ENCODE assay signal across 8 mouse cellular contexts in genomic region chr16:30283743-30284337, GRCm38 (mm10). TPM values are rescaled to one million over a fixed set of nuclear protein-coding genes. Genes with fewer than 3 reads are reported as not detected.
A peak's percentile ranks its signal among the peaks of the same experiment; 100 is the strongest.
DNase-seq lines count a peak whose midpoint lies in the region; ATAC-seq and TF ChIP-seq lines count a peak whose summit lies in the region.

No protein-coding gene starts in this region.

- H3K4me3 ChIP-seq in thymus, adult 2 months (ENCODE audit: control insufficient read depth, insufficient read depth, low read length), result no peak overlapping the region
- peak overlapping the region; percentile 30 for H3K4me3 ChIP-seq in heart, embryonic 13.5 days
- no peak overlapping the region for H3K4me3 ChIP-seq in midbrain, embryonic 11.5 days (ENCODE audit: low read depth, low read length)

- 4% methylated on average over 15 of the region's 15 CpGs for WGBS in thymus, adult 2 months
- 2% methylated on average over 15 of the region's 15 CpGs for WGBS in heart, embryonic 13.5 days
- WGBS in midbrain, embryonic 11.5 days, result 2% methylated on average over 15 of the region's 15 CpGs

- H3K4me2 ChIP-seq in heart, embryonic 13.5 days, result peak overlapping the region; percentile 68
- peak overlapping the region; percentile 36 for H3K4me2 ChIP-seq in midbrain, embryonic 11.5 days

- H3K36me3 ChIP-seq in thymus, adult 2 months (ENCODE audit: control insufficient read depth, insufficient read depth, low read length), result no peaks in the 10 kb centered on the region
- no peaks in the 10 kb centered on the region for H3K36me3 ChIP-seq in heart, embryonic 13.5 days
- H3K36me3 ChIP-seq in midbrain, embryonic 11.5 days (ENCODE audit: control insufficient read depth, insufficient read depth, low read length), result no peaks in the 10 kb centered on the region

- H3K9me3 ChIP-seq in heart, embryonic 13.5 days, result no peaks in the 10 kb centered on the region
- H3K9me3 ChIP-seq in midbrain, embryonic 11.5 days (ENCODE audit: control insufficient read depth, low read length), result no peaks in the 10 kb centered on the region

- TF ChIP-seq POLR2A in thymus, adult 2 months (IDR thresholded peaks at IDR 0.05; ENCODE audit: control insufficient read depth, extremely low read depth, insufficient read depth, low read length, poor library complexity), result no peak

- H3K4me1 ChIP-seq in thymus, adult 2 months (replicated peaks; ENCODE audit: control insufficient read depth, insufficient read depth, low read length), result peaks cover 4% of the 10 kb centered on the region
- peaks cover 20% of the 10 kb centered on the region for H3K4me1 ChIP-seq in heart, embryonic 13.5 days
- H3K4me1 ChIP-seq in midbrain, embryonic 11.5 days (ENCODE audit: control insufficient read depth, insufficient read depth, low read length), result peaks cover 8% of the 10 kb centered on the region

- H3K27ac ChIP-seq in thymus, adult 2 months (ENCODE audit: control insufficient read depth, insufficient read depth, low read length), result no peak overlapping the region
- no peak overlapping the region for H3K27ac ChIP-seq in heart, embryonic 13.5 days (replicated peaks)
- no peak overlapping the region for H3K27ac ChIP-seq in midbrain, embryonic 11.5 days (ENCODE audit: low read depth, low read length)

- ATAC-seq in heart, embryonic 13.5 days (ENCODE audit: extremely low read depth, insufficient number of reproducible peaks, low FRiP score, low TSS enrichment), result no peak
- peak; percentile 72 for ATAC-seq in midbrain, embryonic 11.5 days (ENCODE audit: low FRiP score)

- H3K27me3 ChIP-seq in thymus, adult 2 months (ENCODE audit: control insufficient read depth, insufficient read depth, low read length), result peaks cover 5% of the 10 kb centered on the region; the same call in 1 of the 2 replicates
- H3K27me3 ChIP-seq in heart, embryonic 13.5 days (replicated peaks), result peaks cover 71% of the 10 kb centered on the region
- peaks cover 27% of the 10 kb centered on the region for H3K27me3 ChIP-seq in midbrain, embryonic 11.5 days (ENCODE audit: control insufficient read depth, insufficient read depth, low read length)

- DNase-seq in thymus, adult 2 months, result peak; percentile 49
- DNase-seq in thymus, adult 18-20 months, result no peak
- peak; percentile 73 to 77 for DNase-seq in cerebellum, postnatal 10 days
- peak; percentile 64 for DNase-seq in kidney, postnatal 10 days
- peak; percentile 95 for DNase-seq in midbrain, embryonic 11.5 days (ENCODE audit: low spot score, missing footprints)
- DNase-seq in yolk sac, embryonic 10.5 days (ENCODE audit: low spot score), result peak; percentile 48
- no peak for DNase-seq in gastrocnemius, postnatal 4 days (ENCODE audit: low spot score in 2 of 2)

- TF ChIP-seq CTCF in thymus, adult 2 months (IDR thresholded peaks at IDR 0.05; ENCODE audit: borderline replicate concordance, control insufficient read depth, extremely low read depth, insufficient read depth, low read length, poor library complexity), result peak; percentile 84

- peak overlapping the region; percentile 68 for H3K9ac ChIP-seq in heart, embryonic 13.5 days
- peak overlapping the region; percentile 22; the same call in 1 of the 2 replicates for H3K9ac ChIP-seq in midbrain, embryonic 11.5 days (ENCODE audit: low read length)

RNA-seq across cellular contexts. Expression of gene Lrrc15, which starts 0.8 kb away (rescaled TPM):
- 0.45 and 0.51 TPM in 2 replicates for polyA plus RNA-seq in thymus, adult 2 months (2012; rRNA removed)
- 0.15 and 0.24 TPM in 2 replicates for polyA plus RNA-seq in heart, embryonic 13.5 days (2015; fragmentation: Nextera tagmentation; extraction: Ambion mirVana)
- polyA plus RNA-seq in midbrain, embryonic 11.5 days (2014; fragmentation: Nextera tagmentation; extraction: Ambion mirVana), result 0.63 and 0.72 TPM in 2 replicates
- total RNA-seq in gastrocnemius, postnatal 4 days (2021), result 1 to 10 TPM; 2.3 to 2.8 TPM

RNA-seq across cellular contexts. Expression of gene Cpn2, which starts 16.5 kb away (rescaled TPM):
- polyA plus RNA-seq in thymus, adult 2 months (2012; rRNA removed), result 0.54 and 1.1 TPM in 2 replicates
- 0.08 TPM in 1 of 2 replicates, not detected in the other for polyA plus RNA-seq in heart, embryonic 13.5 days (2015; fragmentation: Nextera tagmentation; extraction: Ambion mirVana)
- not detected in 2 replicates for polyA plus RNA-seq in midbrain, embryonic 11.5 days (2014; fragmentation: Nextera tagmentation; extraction: Ambion mirVana)
- total RNA-seq in gastrocnemius, postnatal 4 days (2021), result under 1 TPM; 0.12 to 0.36 TPM

RNA-seq across cellular contexts. Expression of gene Gp5, which starts 26.7 kb away (rescaled TPM):
- 1.6 TPM in 2 replicates for polyA plus RNA-seq in thymus, adult 2 months (2012; rRNA removed)
- 1.8 and 2.4 TPM in 2 replicates for polyA plus RNA-seq in heart, embryonic 13.5 days (2015; fragmentation: Nextera tagmentation; extraction: Ambion mirVana)
- polyA plus RNA-seq in midbrain, embryonic 11.5 days (2014; fragmentation: Nextera tagmentation; extraction: Ambion mirVana), result 2.1 and 2.3 TPM in 2 replicates
- under 1 TPM; 0.36 to 0.49 TPM for total RNA-seq in gastrocnemius, postnatal 4 days (2021)

Comparison
In these comparisons a context has a peak if more than half of its experiments do, and no peak if none do; other contexts are left out.
1. DNase-seq: peak in thymus, adult 2 months (single experiment), cerebellum, postnatal 10 days (2 of 2), kidney, postnatal 10 days (single experiment), midbrain, embryonic 11.5 days (single experiment) and yolk sac, embryonic 10.5 days (single experiment); none in thymus, adult 18-20 months (0 of 2) and gastrocnemius, postnatal 4 days (0 of 2).